Mouse (Mus musculus) Patski (cell line): ENCODE data around the gene Zdhhc8. TPM values are rescaled to one million over a fixed set of nuclear protein-coding genes. Genes with fewer than 3 reads are reported as not detected.

Experiments
- ATAC-seq: fragments of 100-300 bp; one replicate; pipeline ENCODE4 v1.8.0; 2021
- CTCF ChIA-PET: fragments of 350-600 bp; sonication (Branson Sonifier 250); formaldehyde crosslinking; loops from one replicate; lab custom pipeline; 2022; ENCODE audit warnings: inconsistent platforms; lab: Charles Lee
- POLR2A ChIA-PET: fragments of 350-600 bp; sonication (Branson Sonifier 250); formaldehyde crosslinking; loops from one replicate; lab custom pipeline; 2022; ENCODE audit warnings: antibody characterized with exemption, inconsistent platforms; lab: Charles Lee
- DNase-seq: peaks from one replicate; pipeline ENCODE4 v3.0.0-alpha.2; 2011; ENCODE audit warnings: low read depth, low spot score
- H3K27me3 ChIP-seq: fragments of 371-371 bp; one replicate; pipeline ENCODE4 v1.5.1; 2021
- CTCF ChIP-seq: fragments of 100-300 bp; IDR thresholded peaks from one replicate; pipeline ENCODE4 v1.5.1; 2021
- in situ Hi-C: fragments of 300-500 bp; cut with MboI; formaldehyde crosslinking; loops from 3 replicates; pipeline ENCODE4 v1.11.1; 2018; ENCODE audit warnings: low pct_unique_long_range_greater_than_20kb, mixed read lengths
- polyA plus RNA-seq: library from polyadenylated mRNA; unstranded; gene quantifications from one replicate; pipeline ENCODE4 v1.2.3, GENCODE M21; 2021

The Zdhhc8 gene
- polyA plus RNA-seq, 1 experiment from 2014 or later, result 34.4 TPM

DNA sequence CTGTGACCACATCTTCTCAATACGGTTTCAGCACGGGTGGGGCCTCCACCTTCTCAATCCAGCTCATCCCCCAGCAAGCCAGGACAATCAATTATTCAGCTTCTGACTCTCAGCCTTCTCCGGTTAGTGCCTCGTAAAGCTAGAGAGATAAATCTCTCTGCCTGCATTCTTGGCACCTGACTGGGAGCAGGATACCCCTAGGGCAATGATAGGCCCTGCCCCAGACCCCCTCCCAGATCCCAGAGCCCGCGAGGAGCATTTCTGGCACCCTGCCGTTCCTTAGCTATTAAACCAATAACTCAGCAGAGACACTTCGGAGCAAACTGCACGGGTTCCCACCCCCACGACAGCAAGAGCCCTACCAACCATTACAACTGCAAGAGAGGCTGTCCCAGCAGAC, 53.5 kb downstream of the Zdhhc8 start:
- POLR2A ChIA-PET, result no interaction called here
- H3K27me3 ChIP-seq, result peaks cover 5% of the 10 kb centered on the region
- DNase-seq, result no peak
- no peak for ATAC-seq
- CTCF ChIA-PET, result interaction anchor here (0.9 to 2.0 kb wide), 5 partner anchors 8 to 30 kb away, joined by 3 to 6 read pairs (median 3); no protein-coding TSS in a partner anchor
- in situ Hi-C loops, result no loop called here
- TF ChIP-seq CTCF, result no peak

DNA sequence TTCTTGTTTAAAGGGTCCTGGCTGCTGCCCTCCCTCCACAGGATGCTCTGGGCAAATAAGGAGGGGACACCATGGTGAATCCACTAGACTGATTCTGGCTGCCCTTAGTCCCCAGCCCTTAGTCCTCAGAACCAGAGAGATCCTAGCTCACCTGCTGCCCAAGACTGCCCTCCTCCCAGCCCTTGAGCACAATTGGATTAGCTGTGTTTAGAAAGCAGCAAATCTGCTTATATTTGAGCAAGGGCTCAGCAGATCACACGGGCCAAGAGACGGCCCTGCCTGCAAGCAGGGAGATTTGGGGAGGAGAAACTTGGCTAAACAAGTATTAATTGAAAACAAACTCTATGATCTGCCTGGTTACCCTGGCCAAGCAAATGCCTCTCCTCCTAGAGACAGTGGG, 55.3 kb downstream of the Zdhhc8 start:
- DNase-seq, result no peak
- CTCF ChIA-PET, result interaction anchor here (1.7 kb wide), 1 partner anchor 32 kb away, joined by 5 read pairs; no protein-coding TSS in a partner anchor
- no peak for TF ChIP-seq CTCF
- in situ Hi-C loops, result loop anchor here (5.0 kb wide), 1 partner anchor 33 kb away; no protein-coding TSS in a partner anchor
- peaks cover 17% of the 10 kb centered on the region for H3K27me3 ChIP-seq
- ATAC-seq, result no peak
- POLR2A ChIA-PET, result no interaction called here

DNA sequence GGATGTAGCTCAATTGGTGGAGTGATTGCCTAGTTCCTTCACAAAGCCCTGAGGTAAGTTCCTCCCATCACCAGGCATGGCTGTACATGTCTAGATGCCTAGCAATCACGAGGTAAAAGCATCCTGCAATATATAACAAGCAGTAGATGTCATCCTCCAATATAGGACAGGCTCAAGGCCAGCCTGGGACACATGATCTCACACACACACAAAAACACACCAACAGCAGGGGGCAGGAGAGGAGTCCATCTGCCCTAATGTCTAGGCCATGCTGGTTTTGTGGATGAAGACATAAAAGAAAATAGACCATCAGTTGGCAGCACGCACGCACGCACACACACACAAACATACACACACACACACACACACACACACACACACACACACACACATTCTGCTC, 58.2 kb downstream of the Zdhhc8 start:
- ATAC-seq (no peak), DNase-seq (no peak)
- POLR2A ChIA-PET, result interaction anchor here (0.6 kb wide), 1 partner anchor 18 kb away, joined by 3 read pairs; no protein-coding TSS in a partner anchor
- CTCF ChIA-PET, result interaction anchor here (0.8 to 3.4 kb wide), 3 partner anchors 10 to 50 kb away, joined by 3 to 22 read pairs (median 3); no protein-coding TSS in a partner anchor
- in situ Hi-C loops, result loop anchor here (5.0 kb wide), 1 partner anchor 36 kb away; no protein-coding TSS in a partner anchor
- peaks cover 21% of the 10 kb centered on the region for H3K27me3 ChIP-seq
- no peak for TF ChIP-seq CTCF

DNA sequence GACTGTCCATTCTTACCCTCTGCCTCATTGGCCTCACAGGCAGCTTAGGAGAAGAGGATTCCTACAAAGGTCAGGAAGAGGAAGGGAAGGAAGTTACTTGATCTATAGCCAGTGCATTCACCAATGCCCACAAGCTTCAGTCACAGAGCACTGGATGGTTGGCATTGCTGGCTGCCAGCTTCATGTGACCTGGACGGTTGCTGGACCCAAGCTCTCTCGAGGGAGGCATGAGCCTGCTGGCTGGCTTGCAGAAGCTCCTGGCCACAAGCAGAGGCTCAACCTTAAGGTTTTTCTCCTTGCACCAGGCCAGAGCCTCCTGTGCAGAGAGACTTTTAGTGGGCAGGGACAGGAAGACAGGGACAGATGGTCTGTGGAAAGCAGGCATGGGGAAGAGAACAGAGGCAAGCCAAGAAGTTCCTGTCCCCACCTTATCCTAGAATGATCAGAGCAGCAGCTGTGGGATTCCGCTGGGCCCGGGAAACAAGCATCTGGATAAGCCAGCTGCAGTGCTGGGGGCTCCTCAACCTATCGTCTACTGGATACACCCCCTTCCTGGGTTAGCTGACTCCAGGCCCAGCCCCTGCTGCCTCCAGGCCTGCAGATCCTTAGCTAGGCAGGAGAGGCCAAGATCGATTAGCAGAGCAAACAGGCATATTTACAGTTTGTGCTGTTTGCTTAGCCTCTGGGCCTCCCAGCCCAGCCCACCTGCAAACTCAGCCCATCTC, 59.0 kb downstream of the Zdhhc8 start:
- no peak for ATAC-seq
- no peak for TF ChIP-seq CTCF
- in situ Hi-C loops, result loop anchor here (5.0 kb wide), 1 partner anchor 36 kb away; no protein-coding TSS in a partner anchor
- POLR2A ChIA-PET, result no interaction called here
- no peak for DNase-seq
- peaks cover 21% of the 10 kb centered on the region for H3K27me3 ChIP-seq
- CTCF ChIA-PET, result interaction anchor here (0.8 to 3.4 kb wide), 3 partner anchors 11 to 49 kb away, joined by 3 to 22 read pairs (median 3); no protein-coding TSS in a partner anchor

DNA sequence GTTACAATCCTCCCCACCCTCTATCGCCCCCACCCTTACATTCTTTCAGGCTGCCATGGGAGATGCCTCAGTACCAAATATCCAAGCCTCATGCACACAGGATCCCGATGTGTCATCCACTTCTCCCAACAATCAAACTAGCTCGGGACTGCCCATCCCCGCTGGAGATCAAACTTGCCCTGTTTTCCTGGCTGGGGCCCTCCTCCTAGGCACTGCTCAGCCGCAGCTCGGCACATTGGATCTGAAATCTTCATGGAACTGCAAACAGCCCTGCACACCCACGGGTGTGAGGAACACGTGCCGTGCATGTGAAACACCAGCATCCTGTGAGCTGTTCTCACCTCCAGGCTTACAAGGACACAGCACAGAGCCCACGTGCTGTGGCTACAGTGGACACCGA, 61.1 kb downstream of the Zdhhc8 start:
- TF ChIP-seq CTCF, result no peak
- CTCF ChIA-PET, result interaction anchor here (1.5 to 2.9 kb wide), 4 partner anchors 8 to 61 kb away, joined by 3 to 17 read pairs (median 6); no protein-coding TSS in a partner anchor
- DNase-seq (no peak), ATAC-seq (no peak)
- in situ Hi-C loops, result loop anchor here (5.0 kb wide), 1 partner anchor 51 kb away; no protein-coding TSS in a partner anchor
- POLR2A ChIA-PET, result no interaction called here
- peaks cover 21% of the 10 kb centered on the region for H3K27me3 ChIP-seq

DNA sequence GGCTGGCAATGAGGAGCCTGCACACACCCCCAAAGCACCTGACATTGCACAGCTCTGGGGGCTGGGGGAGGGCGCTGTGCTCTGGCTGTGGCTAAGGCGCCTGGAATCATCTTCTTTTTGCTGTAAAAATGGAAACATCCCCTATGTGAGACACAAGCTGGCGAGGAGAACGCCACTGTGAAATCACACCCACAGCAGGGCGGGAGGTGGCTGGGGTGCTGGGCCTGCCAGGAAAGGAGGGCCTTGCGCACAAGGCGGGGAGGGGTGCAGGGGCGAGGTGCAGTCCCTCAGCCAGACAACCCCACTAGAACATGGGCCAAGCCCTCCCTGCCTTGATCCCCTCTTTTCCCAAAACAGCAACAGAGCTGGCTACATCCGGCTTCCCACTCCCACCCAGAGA, 61.7 kb downstream of the Zdhhc8 start:
- DNase-seq, result no peak
- ATAC-seq, result no peak
- in situ Hi-C loops, result loop anchor here (5.0 kb wide), 1 partner anchor 51 kb away; no protein-coding TSS in a partner anchor
- ChIA-PET POLR2A (no interaction called here), CTCF (interaction anchor here (0.6 to 2.9 kb wide), 9 partner anchors 9 to 64 kb away, joined by 3 to 17 read pairs (median 5); no protein-coding TSS in a partner anchor)
- no peak for TF ChIP-seq CTCF
- peaks cover 21% of the 10 kb centered on the region for H3K27me3 ChIP-seq

DNA sequence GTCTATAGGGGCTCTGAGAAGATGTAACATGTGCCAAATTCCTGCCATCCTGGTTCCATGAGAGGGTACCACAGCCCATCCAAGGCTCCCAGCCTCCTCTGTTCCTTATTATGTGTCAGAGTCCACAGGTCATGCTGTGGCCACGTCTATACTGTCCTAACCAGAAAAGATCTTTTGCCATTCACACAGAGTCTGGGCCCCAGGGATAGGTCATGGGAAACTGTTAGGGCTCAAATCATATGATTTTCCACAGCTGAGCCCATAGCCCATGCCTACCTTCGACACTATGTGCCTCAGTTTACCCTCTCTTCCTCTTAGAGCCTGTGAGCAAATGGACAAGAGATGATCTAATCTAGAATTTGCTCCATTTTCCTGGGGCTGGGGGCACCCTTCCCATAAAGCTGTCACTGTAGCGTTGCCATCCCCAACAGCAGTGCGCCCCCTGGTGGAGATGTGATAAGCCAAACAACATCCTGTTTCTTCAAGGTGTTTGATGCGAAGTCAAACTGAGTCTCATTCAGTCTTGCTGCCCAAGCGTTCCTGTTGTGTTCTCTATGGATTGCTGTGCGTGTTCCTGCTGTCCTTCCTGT, 62.6 kb downstream of the Zdhhc8 start:
- CTCF ChIA-PET, result interaction anchor here (0.6 to 2.9 kb wide), 10 partner anchors 10 to 63 kb away, joined by 3 to 17 read pairs (median 5); no protein-coding TSS in a partner anchor
- ATAC-seq, result no peak
- peaks cover 19% of the 10 kb centered on the region for H3K27me3 ChIP-seq
- no peak for DNase-seq
- in situ Hi-C loops, result loop anchor here (5.0 kb wide), 1 partner anchor 50 kb away; no protein-coding TSS in a partner anchor
- POLR2A ChIA-PET, result interaction anchor here (0.9 kb wide), 1 partner anchor 29 kb away, joined by 3 read pairs; no protein-coding TSS in a partner anchor
- no peak for TF ChIP-seq CTCF

Other genes with a start within 250 kb of the Zdhhc8 start
- gene Dgcr6, start 182.3 kb downstream of the Zdhhc8 start, polyA plus RNA-seq, result 59.5 TPM
- gene Prodh, start 144.9 kb downstream of the Zdhhc8 start, polyA plus RNA-seq, result 1.3 TPM
- gene Rtn4r, start 107.5 kb downstream of the Zdhhc8 start, polyA plus RNA-seq, result 0.90 TPM
- gene Ccdc188, start 17.3 kb downstream of the Zdhhc8 start, polyA plus RNA-seq, result not detected
- 66.4 TPM for gene Trmt2a, start 13.5 kb upstream of the Zdhhc8 start, polyA plus RNA-seq
- 216 TPM for gene Ranbp1, start 13.6 kb upstream of the Zdhhc8 start, polyA plus RNA-seq
- 7.6 TPM for gene Gm49776, start 23.2 kb upstream of the Zdhhc8 start, polyA plus RNA-seq
- gene Dgcr8, start 54.1 kb upstream of the Zdhhc8 start, polyA plus RNA-seq, result 24.2 TPM
- gene Tango2, start 113.0 kb upstream of the Zdhhc8 start, polyA plus RNA-seq, result 23.7 TPM
- 25.6 TPM for gene Arvcf, start 113.0 kb upstream of the Zdhhc8 start, polyA plus RNA-seq
- 25.2 TPM for gene Txnrd2, start 191.2 kb upstream of the Zdhhc8 start, polyA plus RNA-seq
- 229 TPM for gene Comt, start 191.7 kb upstream of the Zdhhc8 start, polyA plus RNA-seq